Mouse (Mus musculus) embryonic facial prominence, embryonic 15.5 days (tissue): ENCODE data around the gene Gm10406. TPM values are rescaled to one million over a fixed set of nuclear protein-coding genes. Genes with fewer than 3 reads are reported as not detected.
"Not testable (repeated sequence)": the region's sequence is repeated elsewhere in the genome, so short reads cannot be mapped to it uniquely, and the experiment has no call there.

Experiments
- ATAC-seq: fragments of 200-750 bp; cut with Nextera tagmentation; 2 replicates; pipeline ENCODE4 v1.8.0; 2017; ENCODE audit warnings: low read depth, moderate TSS enrichment; ENCODE audit not compliant: insufficient number of reproducible peaks, low FRiP score, low TSS enrichment
- H3K27ac ChIP-seq: fragments of 300-500 bp; sonication (generic); replicated peaks from 2 replicates; pipeline ENCODE4 v1.5.1; 2015; ENCODE audit warnings: mild to moderate bottlenecking, inconsistent platforms
- H3K27me3 ChIP-seq: fragments of 300-500 bp; sonication (generic); 2 replicates; pipeline ENCODE4 v1.6.1; 2015; ENCODE audit warnings: inconsistent platforms
- H3K36me3 ChIP-seq: fragments of 300-500 bp; sonication (generic); 2 replicates; pipeline ENCODE4 v1.6.1; 2015; ENCODE audit warnings: mild to moderate bottlenecking, inconsistent platforms
- H3K4me1 ChIP-seq: fragments of 300-500 bp; sonication (generic); 2 replicates; pipeline ENCODE4 v1.6.1; 2015; ENCODE audit warnings: inconsistent platforms
- H3K4me2 ChIP-seq: fragments of 300-500 bp; sonication (generic); replicated peaks from 2 replicates; pipeline ENCODE4 v1.6.1; 2015; ENCODE audit warnings: mild to moderate bottlenecking, inconsistent platforms
- H3K4me3 ChIP-seq: fragments of 300-500 bp; sonication (generic); replicated peaks from 2 replicates; pipeline ENCODE4 v1.5.1; 2015; ENCODE audit warnings: mild to moderate bottlenecking, inconsistent platforms
- H3K9ac ChIP-seq: fragments of 300-500 bp; sonication (generic); 2 replicates; pipeline ENCODE4 v1.6.1; 2015; ENCODE audit warnings: inconsistent platforms
- H3K9me3 ChIP-seq: fragments of 300-500 bp; sonication (generic); replicated peaks from 2 replicates; pipeline ENCODE4 v1.6.1; 2016; ENCODE audit warnings: inconsistent platforms
- WGBS: fragments of 180-500 bp; shearing (Covaris S2); methylation state at CpG from one replicate; pipeline ENCODE4 v1.1.7; 2015; 5-methylcytosine and 5-hydroxymethylcytosine counted together
- polyA plus RNA-seq: library from polyadenylated mRNA; unstranded; fragments of >200 nt; fragmentation: Nextera tagmentation; extraction: Ambion mirVana; gene quantifications from 2 replicates; pipeline ENCODE4 v1.2.1, GENCODE M21; 2015

Gm10406 gene
- 0.56 and 0.59 TPM in 2 replicates for polyA plus RNA-seq

GRCm38 (mm10) chr14:7026781-7027749 lies at the start of gene Gm10406:
Gene Gm10406 (minus strand): TSS chr14:7027449.
- not testable (repeated sequence) for H3K27ac ChIP-seq, H3K36me3 ChIP-seq, H3K9me3 ChIP-seq, H3K9ac ChIP-seq, H3K27me3 ChIP-seq, ATAC-seq, H3K4me1 ChIP-seq
- Histone ChIP-seq H3K4me3 (peak within 1 kb of the TSS; percentile 44), H3K4me2 (peak within 1 kb of the TSS; percentile 93)
- WGBS = under 1% methylated on average over 37 of the region's 70 CpGs

GRCm38 (mm10) chr14:7044870-7045269 lies 17.6 kb upstream of the Gm10406 start, which contains the start of gene Gm3685:
Gene Gm3685 (minus strand): TSS chr14:7044970.
- not testable (repeated sequence) for H3K4me3 ChIP-seq, H3K36me3 ChIP-seq, H3K9me3 ChIP-seq, H3K9ac ChIP-seq, H3K27ac ChIP-seq, H3K27me3 ChIP-seq, H3K4me1 ChIP-seq, ATAC-seq, H3K4me2 ChIP-seq
- WGBS = no CpG with 5 or more reads among the region's 2 CpGs

- not testable (repeated sequence) for H3K27ac ChIP-seq, H3K4me3 ChIP-seq, H3K4me1 ChIP-seq, ATAC-seq, H3K36me3 ChIP-seq, H3K9me3 ChIP-seq, H3K27me3 ChIP-seq, H3K9ac ChIP-seq
- H3K4me2 ChIP-seq = peak overlapping the region; percentile 93
- 6% methylated on average over 9 of the region's 9 CpGs for WGBS
Observed at GRCm38 (mm10) chr14:7026274-7026673, 975 bp downstream of the Gm10406 start.

GRCm38 (mm10) chr14:6973718-6974117 lies 53.5 kb downstream of the Gm10406 start, which contains the start of gene Gm6356:
Gene Gm6356 (minus strand): TSS chr14:6973818.
- WGBS = 36% methylated on average over 1 of the region's 2 CpGs
- not testable (repeated sequence) for H3K4me3 ChIP-seq, H3K9ac ChIP-seq, H3K4me2 ChIP-seq, H3K9me3 ChIP-seq, ATAC-seq, H3K4me1 ChIP-seq, H3K36me3 ChIP-seq, H3K27me3 ChIP-seq, H3K27ac ChIP-seq

Other genes starting within 250 kb of the Gm10406 start
- not detected in 2 replicates for gene Gm3642, start 187.1 kb downstream of the Gm10406 start, polyA plus RNA-seq
- gene Gm3667, start 137.5 kb downstream of the Gm10406 start, polyA plus RNA-seq = 0.12 and 0.51 TPM in 2 replicates
- gene Gm6356, start 53.6 kb downstream of the Gm10406 start, polyA plus RNA-seq = not detected in 2 replicates
- not detected in 2 replicates for gene Gm3685, start 17.5 kb upstream of the Gm10406 start, polyA plus RNA-seq
- 0.52 and 1.1 TPM in 2 replicates for gene Gm3696, start 73.2 kb upstream of the Gm10406 start, polyA plus RNA-seq
- gene Gm6676, start 98.0 kb upstream of the Gm10406 start, polyA plus RNA-seq = not detected in 2 replicates
- 3.0 and 3.7 TPM in 2 replicates for gene Gm3512, start 147.1 kb upstream of the Gm10406 start, polyA plus RNA-seq
- gene Gm16434, start 167.1 kb upstream of the Gm10406 start, polyA plus RNA-seq = not detected in 2 replicates
- gene Gm3727, start 237.3 kb upstream of the Gm10406 start, polyA plus RNA-seq = not detected in 2 replicates